Mouse (Mus musculus) spleen, adult 2 months (tissue): ENCODE measurements around the gene Dst.

Experiments
- CTCF ChIP-seq: fragments of 200-500 bp; IDR thresholded peaks from 2 replicates; pipeline ENCODE4 v1.5.1; 2011; ENCODE audit warnings: mild to moderate bottlenecking, inconsistent platforms; ENCODE audit not compliant: insufficient read depth, insufficient read length, insufficient replicate concordance; ENCODE audit errors: extremely low read depth
- POLR2A ChIP-seq: fragments of 200-500 bp; IDR thresholded peaks from 2 replicates; pipeline ENCODE4 v1.6.1; 2011; ENCODE audit warnings: low read depth, low read length, inconsistent platforms

- TF ChIP-seq CTCF (no peak), POLR2A (no peak)
These were observed 315.8 kb downstream of the Dst start for GRCm38 (mm10) chr1:34223866-34224265.
